Mouse (Mus musculus) ES-E14 (cell line): ENCODE data around the gene Bmper. TPM values are rescaled to one million over a fixed set of nuclear protein-coding genes. Genes with fewer than 3 reads are reported as not detected.

Experiments
- DNase-seq: peaks from one replicate; pipeline ENCODE4 v3.0.0-alpha.2; 2013; ENCODE audit warnings: low read depth, low spot score
- H3K27ac ChIP-seq: 2 replicates; pipeline ENCODE4 v1.5.1; 2012; ENCODE audit warnings: low read depth, mild to moderate bottlenecking, low read length, moderate library complexity, mixed read lengths; ENCODE audit not compliant: poor library complexity, insufficient read depth, severe bottlenecking
- H3K36me3 ChIP-seq: 2 replicates; pipeline ENCODE4 v1.6.1; 2012; ENCODE audit warnings: mild to moderate bottlenecking, low read length, moderate library complexity, mixed read lengths; ENCODE audit not compliant: control insufficient read depth, poor library complexity, insufficient read depth, severe bottlenecking
- H3K4me1 ChIP-seq, 2 experiments: fragments of 150-350 bp in 1 of 2; sonication (generic) in 1 of 2; 2 replicates each; pipeline ENCODE4 v1.6.1; 2012; ENCODE audit warnings: low read length in 2 of 2, mild to moderate bottlenecking in 1 of 2, mixed read lengths in 1 of 2; ENCODE audit not compliant: control insufficient read depth in 2 of 2, insufficient read depth in 2 of 2, poor library complexity in 1 of 2
- H3K4me3 ChIP-seq, 2 experiments: fragments of 150-350 bp in 1 of 2; sonication (generic) in 1 of 2; 2 replicates each; pipeline ENCODE4 v1.5.1; 2012; ENCODE audit warnings: low read length in 2 of 2, low read depth in 1 of 2, mild to moderate bottlenecking in 1 of 2, mixed read lengths in 1 of 2; ENCODE audit not compliant: insufficient read depth in 1 of 2, poor library complexity in 1 of 2, severe bottlenecking in 1 of 2
- H3K9ac ChIP-seq: 2 replicates; pipeline ENCODE4 v1.6.1; 2012; ENCODE audit warnings: low read depth, mild to moderate bottlenecking, low read length, mixed read lengths; ENCODE audit not compliant: poor library complexity, insufficient read depth, severe bottlenecking
- H3K9me3 ChIP-seq: fragments of 150-350 bp; sonication (generic); 2 replicates; pipeline ENCODE4 v1.6.1; 2012; ENCODE audit warnings: low read depth, mild to moderate bottlenecking, low read length; ENCODE audit not compliant: control insufficient read depth, insufficient read depth
- CHD2 ChIP-seq: IDR thresholded peaks from 2 replicates; pipeline ENCODE4 v1.6.1; 2014; ENCODE audit warnings: mild to moderate bottlenecking, low read depth, low read length, inconsistent platforms
- HCFC1 ChIP-seq: IDR thresholded peaks from 2 replicates; pipeline ENCODE4 v1.6.1; 2012; ENCODE audit warnings: low read length, inconsistent platforms, borderline replicate concordance; ENCODE audit not compliant: insufficient read depth
- MAFK ChIP-seq: IDR thresholded peaks from 2 replicates; pipeline ENCODE4 v1.6.1; 2014; ENCODE audit warnings: mild to moderate bottlenecking, low read depth, low read length, inconsistent platforms; ENCODE audit not compliant: insufficient read depth
- ZC3H11A ChIP-seq: IDR thresholded peaks from 2 replicates; pipeline ENCODE4 v1.6.1; 2012; ENCODE audit warnings: low read depth, mild to moderate bottlenecking, inconsistent platforms, low read length, borderline replicate concordance
- ZNF384 ChIP-seq: IDR thresholded peaks from 2 replicates; pipeline ENCODE4 v1.6.1; 2012; ENCODE audit warnings: low read depth, low read length, inconsistent platforms
- in situ Hi-C, 2 experiments: fragments of 600-800 bp; cut with MboI; formaldehyde crosslinking; loops; one replicate each; pipeline ENCODE4 v1.15.1; 2025; ENCODE audit warnings: low sequenced_read_pairs in 2 of 2, inconsistent platforms in 1 of 2; ENCODE audit not compliant: unreplicated experiment in 2 of 2
- total RNA-seq: library from RNA; depleted of rRNA; stranded (reverse); fragments of 300-350 nt; gene quantifications from 2 replicates; pipeline ENCODE4 v1.2.3, GENCODE M21; 2012

The Bmper gene
- total RNA-seq, 1 experiment = 2.5 TPM

- no peak for TF ChIP-seq ZNF384
- no peak for TF ChIP-seq MAFK
- TF ChIP-seq ZC3H11A = no peak
- no peak for TF ChIP-seq CHD2
- TF ChIP-seq HCFC1 = no peak
- H3K4me3 ChIP-seq = no peak overlapping the region
- H3K36me3 ChIP-seq = no peaks in the 10 kb centered on the region
- DNase-seq = no peak
- no peak overlapping the region for H3K27ac ChIP-seq
- peaks cover 0 to 6% of the 10 kb centered on the region in 2 experiments; a peak in 1 of 4 replicates for H3K4me1 ChIP-seq
- H3K9ac ChIP-seq = no peak overlapping the region
- no peaks in the 10 kb centered on the region for H3K9me3 ChIP-seq
- in situ Hi-C loops = no loop called here
These were observed 23.0 kb upstream of the Bmper start for GRCm38 (mm10) chr9:23199841-23200240.

DNA sequence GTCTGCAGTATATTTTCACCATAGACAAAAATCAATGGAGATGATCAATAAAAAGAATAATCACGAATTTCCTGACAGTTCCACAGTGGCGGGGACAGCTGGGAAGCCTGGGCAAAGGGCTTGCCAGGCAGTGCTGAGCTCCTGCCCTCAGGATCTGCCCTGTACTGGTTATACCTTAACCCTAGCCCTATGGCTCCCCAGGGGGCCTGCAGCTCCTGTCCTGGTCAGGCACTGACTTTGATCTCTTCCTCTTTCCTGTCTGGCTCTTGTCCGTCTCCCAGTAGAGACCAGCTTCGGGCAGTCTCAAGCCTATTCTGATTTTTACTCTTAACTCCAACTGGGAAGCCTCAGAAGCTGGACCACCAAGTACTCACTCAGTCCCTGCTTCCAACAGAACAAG, 22.0 kb upstream of the Bmper start:
- no peak for DNase-seq
- Histone ChIP-seq H3K9me3 (no peaks in the 10 kb centered on the region), H3K4me1 (peaks cover 0 to 6% of the 10 kb centered on the region in 2 experiments; a peak in 1 of 4 replicates), H3K4me3 (no peak overlapping the region), H3K27ac (no peak overlapping the region), H3K9ac (no peak overlapping the region), H3K36me3 (no peaks in the 10 kb centered on the region)
- in situ Hi-C loops = no loop called here
- no peak for TF ChIP-seq CHD2
- no peak for TF ChIP-seq ZC3H11A
- TF ChIP-seq ZNF384 = no peak
- no peak for TF ChIP-seq MAFK
- TF ChIP-seq HCFC1 = no peak

- in situ Hi-C loops = no loop called here
- no peaks in the 10 kb centered on the region for H3K36me3 ChIP-seq
- H3K27ac ChIP-seq = no peak overlapping the region
- no peak for TF ChIP-seq ZC3H11A
- no peak for TF ChIP-seq CHD2
- no peak for TF ChIP-seq MAFK
- TF ChIP-seq ZNF384 = no peak
- TF ChIP-seq HCFC1 = no peak
- peaks cover 0 to 6% of the 10 kb centered on the region in 2 experiments; a peak in 1 of 4 replicates for H3K4me1 ChIP-seq
- DNase-seq = no peak
- no peak overlapping the region for H3K9ac ChIP-seq
- H3K4me3 ChIP-seq = no peak overlapping the region
- no peaks in the 10 kb centered on the region for H3K9me3 ChIP-seq
These were observed 20.4 kb upstream of the Bmper start for GRCm38 (mm10) chr9:23202431-23202830.

DNA sequence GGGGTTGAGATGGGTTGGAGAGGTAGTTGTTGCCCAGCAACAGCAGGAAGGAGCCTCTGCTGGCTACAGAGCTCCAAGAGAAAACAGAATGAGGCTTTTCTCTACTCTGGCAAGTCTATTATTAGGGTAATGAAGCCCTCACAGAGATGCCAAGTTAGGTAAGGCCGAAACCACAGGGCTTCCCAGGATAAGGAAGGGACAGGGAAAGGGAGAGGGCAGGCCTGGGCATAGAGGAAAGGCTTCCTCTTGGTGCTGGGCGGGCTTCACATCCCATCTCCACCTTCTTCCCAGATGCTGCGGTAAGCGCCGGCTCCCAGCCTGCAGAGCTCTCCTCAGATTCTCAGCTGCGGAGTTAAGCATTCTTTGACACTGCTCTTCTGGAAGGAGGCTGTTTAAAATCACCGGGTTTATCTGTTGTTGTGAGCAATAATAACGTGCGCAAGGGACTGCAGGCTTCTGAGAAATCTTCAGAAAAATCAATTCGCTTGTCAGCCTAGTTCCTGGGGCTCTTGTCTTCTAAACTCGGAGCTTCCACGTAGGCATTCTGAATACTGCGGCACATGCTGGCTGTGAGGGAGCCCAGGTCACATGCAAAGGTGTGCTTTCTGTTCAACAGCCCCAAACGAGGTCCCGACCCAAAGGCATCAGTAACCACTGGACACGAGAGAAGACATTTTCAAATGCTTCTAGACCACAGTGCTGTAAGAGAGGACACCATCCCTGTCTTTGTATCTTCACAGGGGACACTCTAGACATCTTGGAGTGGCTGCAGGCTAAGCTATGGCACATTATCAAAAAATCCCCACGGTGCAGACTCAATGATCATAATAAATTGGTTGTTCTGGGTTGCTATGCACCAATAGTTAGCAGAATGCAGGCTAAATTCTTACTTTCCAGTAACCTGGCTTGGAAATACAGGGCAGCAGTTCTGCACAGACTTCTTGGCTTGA, 18.3 kb upstream of the Bmper start:
- in situ Hi-C loops = no loop called here

More for the DNA sequence above, 18.3 kb upstream of the Bmper start:
- Histone ChIP-seq H3K9me3 (no peaks in the 10 kb centered on the region), H3K27ac (no peak overlapping the region), H3K36me3 (no peaks in the 10 kb centered on the region), H3K4me1 (peaks cover 0 to 6% of the 10 kb centered on the region in 2 experiments; a peak in 1 of 4 replicates), H3K9ac (no peak overlapping the region), H3K4me3 (no peak overlapping the region)
- no peak for DNase-seq
- TF ChIP-seq MAFK (no peak), ZNF384 (no peak), HCFC1 (no peak)
